Mouse (Mus musculus) E14TG2a.4 (cell line): ENCODE measurements around the gene Senp7.

Experiments
- CTCF ChIP-seq: conservative IDR thresholded peaks from 2 replicates; pipeline ENCODE4 v1.5.1; 2014; ENCODE audit warnings: low read length
- NANOG ChIP-seq: IDR thresholded peaks from 2 replicates; pipeline ENCODE4 v1.6.1; 2014; ENCODE audit warnings: borderline replicate concordance, low read length, mixed read lengths
- POU5F1 ChIP-seq: IDR thresholded peaks from 2 replicates; pipeline ENCODE4 v1.6.1; 2014; ENCODE audit warnings: low read length, borderline replicate concordance

- TF ChIP-seq CTCF (no peak), NANOG (no peak), POU5F1 (no peak)
Measured at GRCm38 (mm10) chr16:56134149-56134548, 86.0 kb downstream of the Senp7 start.
